Mouse (Mus musculus): Measurements from ENCODE around the gene Acad8.

Gene Acad8

GRCm38 (mm10) chr9:26985090-26985613, 14.2 kb downstream of the Acad8 start:
- DNase-seq (ENCODE audit: low spot score), result no peak

GRCm38 (mm10) chr9:26978776-26979175, 20.6 kb downstream of the Acad8 start:
- DNase-seq (ENCODE audit: low spot score), result no peak

GRCm38 (mm10) chr9:26977754-26978153, 21.6 kb downstream of the Acad8 start:
- DNase-seq (ENCODE audit: low spot score), result no peak

- DNase-seq (ENCODE audit: low spot score), result no peak
Observed at GRCm38 (mm10) chr9:26947790-26948189, 51.6 kb downstream of the Acad8 start.

GRCm38 (mm10) chr9:26924146-26924545, 75.2 kb downstream of the Acad8 start:
- DNase-seq (ENCODE audit: low spot score), result peak; percentile 41

Data from ovary, postnatal 36 days (tissue).